Mouse (Mus musculus) cerebellum, adult 11-12 months (tissue): ENCODE results near the gene 4930583I09Rik.

ENCODE experiments used
- DNase-seq: peaks from one replicate; pipeline ENCODE4 v3.0.0; 2022

Gene 4930583I09Rik

GRCm38 (mm10) chr17:64792623-64793022 lies 43.2 kb downstream of the 4930583I09Rik start:
- DNase-seq, result no peak

- DNase-seq, result no peak
Observed at GRCm38 (mm10) chr17:64792076-64792475, 43.8 kb downstream of the 4930583I09Rik start.

GRCm38 (mm10) chr17:64789175-64789574 lies 46.7 kb downstream of the 4930583I09Rik start:
- no peak for DNase-seq

- DNase-seq, result no peak
Observed at GRCm38 (mm10) chr17:64788301-64788700, 47.6 kb downstream of the 4930583I09Rik start.

GRCm38 (mm10) chr17:64785961-64786360 lies 49.9 kb downstream of the 4930583I09Rik start:
- DNase-seq, result no peak
